Mouse (Mus musculus) spleen, adult 2 months (tissue): ENCODE results near the gene Tac2.

ENCODE experiments used
- CTCF ChIP-seq: fragments of 200-500 bp; IDR thresholded peaks from 2 replicates; pipeline ENCODE4 v1.5.1; 2011; ENCODE audit warnings: mild to moderate bottlenecking, inconsistent platforms; ENCODE audit not compliant: insufficient read depth, insufficient read length, insufficient replicate concordance; ENCODE audit errors: extremely low read depth
- POLR2A ChIP-seq: fragments of 200-500 bp; IDR thresholded peaks from 2 replicates; pipeline ENCODE4 v1.6.1; 2011; ENCODE audit warnings: low read depth, low read length, inconsistent platforms

GRCm38 (mm10) chr10:127748847-127749612 lies 24.8 kb downstream of the Tac2 start:
- TF ChIP-seq POLR2A (no peak), CTCF (no peak)
